Mouse (Mus musculus) limb, embryonic 13.5 days (tissue): ENCODE results near the gene Ppfia1. TPM values are rescaled to one million over a fixed set of nuclear protein-coding genes. Genes with fewer than 3 reads are reported as not detected.

Source experiments
- ATAC-seq: fragments of 200-750 bp; cut with Nextera tagmentation; 2 replicates; pipeline ENCODE4 v1.8.0; 2017; ENCODE audit warnings: low read depth, moderate number of reproducible peaks, moderate TSS enrichment; ENCODE audit not compliant: low FRiP score
- H3K27ac ChIP-seq: fragments of 300-500 bp; sonication (generic); 2 replicates; pipeline ENCODE4 v1.5.1; 2015; ENCODE audit warnings: inconsistent platforms, mild to moderate bottlenecking, moderate library complexity
- H3K27me3 ChIP-seq: fragments of 300-500 bp; sonication (generic); 2 replicates; pipeline ENCODE4 v1.6.1; 2015; ENCODE audit warnings: mild to moderate bottlenecking, inconsistent platforms
- H3K36me3 ChIP-seq: fragments of 300-500 bp; sonication (generic); 2 replicates; pipeline ENCODE4 v1.6.1; 2015; ENCODE audit warnings: inconsistent platforms, mild to moderate bottlenecking, moderate library complexity
- H3K4me1 ChIP-seq: fragments of 300-500 bp; sonication (generic); 2 replicates; pipeline ENCODE4 v1.6.1; 2015; ENCODE audit warnings: inconsistent platforms
- H3K4me2 ChIP-seq: fragments of 300-500 bp; sonication (generic); replicated peaks from 2 replicates; pipeline ENCODE4 v1.6.1; 2015; ENCODE audit warnings: inconsistent platforms, mild to moderate bottlenecking, moderate library complexity
- H3K4me3 ChIP-seq: fragments of 300-500 bp; sonication (generic); 2 replicates; pipeline ENCODE4 v1.5.1; 2015; ENCODE audit warnings: moderate library complexity, mild to moderate bottlenecking, inconsistent platforms
- H3K9ac ChIP-seq: fragments of 300-500 bp; sonication (generic); 2 replicates; pipeline ENCODE4 v1.6.1; 2015; ENCODE audit warnings: mild to moderate bottlenecking, inconsistent platforms
- H3K9me3 ChIP-seq: fragments of 300-500 bp; sonication (generic); 2 replicates; pipeline ENCODE4 v1.6.1; 2016; ENCODE audit warnings: inconsistent platforms
- WGBS: fragments of 180-500 bp; shearing (Covaris S2); methylation state at CpG from one replicate; pipeline ENCODE4 v1.1.7; 2015; 5-methylcytosine and 5-hydroxymethylcytosine counted together
- polyA plus RNA-seq: library from polyadenylated mRNA; unstranded; fragments of >200 nt; fragmentation: Nextera tagmentation; extraction: Ambion mirVana; gene quantifications from 2 replicates; pipeline ENCODE4 v1.2.1, GENCODE M21; 2015

Ppfia1 gene
- polyA plus RNA-seq, 1 experiment from 2014 or later = 43.2 TPM

- H3K4me2 ChIP-seq = no peak overlapping the region
- H3K4me1 ChIP-seq = no peaks in the 10 kb centered on the region
- H3K27me3 ChIP-seq = no peaks in the 10 kb centered on the region
- H3K9ac ChIP-seq = no peak overlapping the region
- H3K4me3 ChIP-seq = no peak overlapping the region
- H3K27ac ChIP-seq = no peak overlapping the region
- H3K9me3 ChIP-seq = no peaks in the 10 kb centered on the region
- peaks cover 58% of the 10 kb centered on the region for H3K36me3 ChIP-seq
- ATAC-seq = no peak
- WGBS = 92% methylated on average over 5 of the region's 5 CpGs
Measured at GRCm38 (mm10) chr7:144519852-144520251, 33.7 kb downstream of the Ppfia1 start.

- Histone ChIP-seq H3K36me3 (peaks cover 89% of the 10 kb centered on the region), H3K4me3 (no peak overlapping the region), H3K27ac (no peak overlapping the region), H3K9me3 (no peaks in the 10 kb centered on the region), H3K27me3 (no peaks in the 10 kb centered on the region), H3K9ac (no peak overlapping the region), H3K4me2 (no peak overlapping the region), H3K4me1 (no peaks in the 10 kb centered on the region)
- no peak for ATAC-seq
- 91% methylated on average over 5 of the region's 5 CpGs for WGBS
Measured at GRCm38 (mm10) chr7:144516711-144517110, 36.8 kb downstream of the Ppfia1 start.

- no peak overlapping the region for H3K4me3 ChIP-seq
- H3K4me1 ChIP-seq = no peaks in the 10 kb centered on the region
- peaks cover 98% of the 10 kb centered on the region for H3K36me3 ChIP-seq
- H3K27me3 ChIP-seq = no peaks in the 10 kb centered on the region
- H3K27ac ChIP-seq = no peak overlapping the region
- ATAC-seq = no peak
- WGBS = 94% methylated on average over 4 of the region's 4 CpGs
- no peak overlapping the region for H3K4me2 ChIP-seq
- H3K9ac ChIP-seq = no peak overlapping the region
- no peaks in the 10 kb centered on the region for H3K9me3 ChIP-seq
Measured at GRCm38 (mm10) chr7:144509090-144509489, 44.4 kb downstream of the Ppfia1 start.

- no peak overlapping the region for H3K4me2 ChIP-seq
- no peak overlapping the region for H3K9ac ChIP-seq
- H3K4me1 ChIP-seq = no peaks in the 10 kb centered on the region
- H3K9me3 ChIP-seq = no peaks in the 10 kb centered on the region
- no peak overlapping the region for H3K4me3 ChIP-seq
- no peak overlapping the region for H3K27ac ChIP-seq
- H3K36me3 ChIP-seq = peaks cover 98% of the 10 kb centered on the region
- no peak for ATAC-seq
- H3K27me3 ChIP-seq = no peaks in the 10 kb centered on the region
- WGBS = 100% methylated on average over 1 of the region's 1 CpGs
Measured at GRCm38 (mm10) chr7:144506807-144507206, 46.7 kb downstream of the Ppfia1 start.

GRCm38 (mm10) chr7:144503959-144504358 lies 49.6 kb downstream of the Ppfia1 start:
- ATAC-seq = no peak
- Histone ChIP-seq H3K4me3 (no peak overlapping the region), H3K27me3 (no peaks in the 10 kb centered on the region), H3K9ac (no peak overlapping the region), H3K4me2 (no peak overlapping the region), H3K9me3 (no peaks in the 10 kb centered on the region), H3K4me1 (no peaks in the 10 kb centered on the region), H3K36me3 (peaks cover 96% of the 10 kb centered on the region), H3K27ac (no peak overlapping the region)
- 90% methylated on average over 4 of the region's 4 CpGs for WGBS

- Histone ChIP-seq H3K36me3 (peaks cover 94% of the 10 kb centered on the region), H3K4me1 (no peaks in the 10 kb centered on the region), H3K9me3 (no peaks in the 10 kb centered on the region), H3K9ac (no peak overlapping the region), H3K4me3 (no peak overlapping the region), H3K4me2 (no peak overlapping the region), H3K27ac (no peak overlapping the region), H3K27me3 (no peaks in the 10 kb centered on the region)
- 70% methylated on average over 1 of the region's 1 CpGs for WGBS
- ATAC-seq = no peak
Measured at GRCm38 (mm10) chr7:144492931-144493330, 60.6 kb downstream of the Ppfia1 start.

- no peaks in the 10 kb centered on the region for H3K4me1 ChIP-seq
- no peak overlapping the region for H3K9ac ChIP-seq
- ATAC-seq = no peak
- no peaks in the 10 kb centered on the region for H3K27me3 ChIP-seq
- H3K4me2 ChIP-seq = no peak overlapping the region
- WGBS = 91% methylated on average over 8 of the region's 8 CpGs
- H3K9me3 ChIP-seq = no peaks in the 10 kb centered on the region
- no peak overlapping the region for H3K4me3 ChIP-seq
- H3K27ac ChIP-seq = no peak overlapping the region
- peaks cover 91% of the 10 kb centered on the region for H3K36me3 ChIP-seq
Measured at GRCm38 (mm10) chr7:144490201-144490873, 63.2 kb downstream of the Ppfia1 start.

- Histone ChIP-seq H3K36me3 (peaks cover 91% of the 10 kb centered on the region), H3K9me3 (no peaks in the 10 kb centered on the region), H3K4me3 (no peak overlapping the region), H3K4me1 (no peaks in the 10 kb centered on the region), H3K27ac (no peak overlapping the region), H3K4me2 (no peak overlapping the region), H3K9ac (no peak overlapping the region), H3K27me3 (no peaks in the 10 kb centered on the region)
- WGBS = 86% methylated on average over 6 of the region's 6 CpGs
- ATAC-seq = no peak
Measured at GRCm38 (mm10) chr7:144489067-144489774, 64.3 kb downstream of the Ppfia1 start.

GRCm38 (mm10) chr7:144480314-144480713 lies 73.2 kb downstream of the Ppfia1 start:
- no peak overlapping the region for H3K4me2 ChIP-seq
- no peaks in the 10 kb centered on the region for H3K9me3 ChIP-seq
- no peak overlapping the region for H3K27ac ChIP-seq
- H3K4me3 ChIP-seq = no peak overlapping the region
- no peak overlapping the region for H3K9ac ChIP-seq
- ATAC-seq = no peak
- H3K4me1 ChIP-seq = no peaks in the 10 kb centered on the region
- H3K27me3 ChIP-seq = no peaks in the 10 kb centered on the region
- peaks cover 90% of the 10 kb centered on the region for H3K36me3 ChIP-seq

- Histone ChIP-seq H3K27me3 (no peaks in the 10 kb centered on the region), H3K36me3 (peaks cover 86% of the 10 kb centered on the region), H3K4me3 (no peak overlapping the region), H3K4me2 (no peak overlapping the region), H3K4me1 (no peaks in the 10 kb centered on the region), H3K9ac (no peak overlapping the region), H3K27ac (no peak overlapping the region), H3K9me3 (no peaks in the 10 kb centered on the region)
- ATAC-seq = no peak
- 95% methylated on average over 1 of the region's 1 CpGs for WGBS
Measured at GRCm38 (mm10) chr7:144479569-144479968, 74.0 kb downstream of the Ppfia1 start.

- H3K9me3 ChIP-seq = no peaks in the 10 kb centered on the region
- no peak for ATAC-seq
Measured at GRCm38 (mm10) chr7:144475741-144476140, 77.8 kb downstream of the Ppfia1 start.

GRCm38 (mm10) chr7:144473486-144473885 lies 80.0 kb downstream of the Ppfia1 start:
- 68% methylated on average over 4 of the region's 4 CpGs for WGBS
- Histone ChIP-seq H3K27me3 (no peaks in the 10 kb centered on the region), H3K27ac (no peak overlapping the region), H3K4me1 (peaks cover 14% of the 10 kb centered on the region), H3K4me2 (no peak overlapping the region), H3K9ac (no peak overlapping the region), H3K36me3 (peaks cover 26% of the 10 kb centered on the region), H3K4me3 (no peak overlapping the region), H3K9me3 (no peaks in the 10 kb centered on the region)
- no peak for ATAC-seq

More at GRCm38 (mm10) chr7:144475741-144476140, 77.8 kb downstream of the Ppfia1 start:
- H3K4me1 ChIP-seq = no peaks in the 10 kb centered on the region
- no peak overlapping the region for H3K27ac ChIP-seq
- no peak overlapping the region for H3K4me3 ChIP-seq
- H3K36me3 ChIP-seq = peaks cover 48% of the 10 kb centered on the region
- H3K27me3 ChIP-seq = no peaks in the 10 kb centered on the region
- no peak overlapping the region for H3K9ac ChIP-seq
- WGBS = 87% methylated on average over 3 of the region's 3 CpGs
- H3K4me2 ChIP-seq = no peak overlapping the region
